Mouse (Mus musculus) kidney, adult 9 months (tissue): ENCODE data around the gene S100a11.
"Not testable (repeated sequence)": the region's sequence is repeated elsewhere in the genome, so short reads cannot be mapped to it uniquely, and the experiment has no call there.

Experiments
- DNase-seq: peaks from one replicate; pipeline ENCODE4 v3.0.0; 2022

S100a11 gene

DNA sequence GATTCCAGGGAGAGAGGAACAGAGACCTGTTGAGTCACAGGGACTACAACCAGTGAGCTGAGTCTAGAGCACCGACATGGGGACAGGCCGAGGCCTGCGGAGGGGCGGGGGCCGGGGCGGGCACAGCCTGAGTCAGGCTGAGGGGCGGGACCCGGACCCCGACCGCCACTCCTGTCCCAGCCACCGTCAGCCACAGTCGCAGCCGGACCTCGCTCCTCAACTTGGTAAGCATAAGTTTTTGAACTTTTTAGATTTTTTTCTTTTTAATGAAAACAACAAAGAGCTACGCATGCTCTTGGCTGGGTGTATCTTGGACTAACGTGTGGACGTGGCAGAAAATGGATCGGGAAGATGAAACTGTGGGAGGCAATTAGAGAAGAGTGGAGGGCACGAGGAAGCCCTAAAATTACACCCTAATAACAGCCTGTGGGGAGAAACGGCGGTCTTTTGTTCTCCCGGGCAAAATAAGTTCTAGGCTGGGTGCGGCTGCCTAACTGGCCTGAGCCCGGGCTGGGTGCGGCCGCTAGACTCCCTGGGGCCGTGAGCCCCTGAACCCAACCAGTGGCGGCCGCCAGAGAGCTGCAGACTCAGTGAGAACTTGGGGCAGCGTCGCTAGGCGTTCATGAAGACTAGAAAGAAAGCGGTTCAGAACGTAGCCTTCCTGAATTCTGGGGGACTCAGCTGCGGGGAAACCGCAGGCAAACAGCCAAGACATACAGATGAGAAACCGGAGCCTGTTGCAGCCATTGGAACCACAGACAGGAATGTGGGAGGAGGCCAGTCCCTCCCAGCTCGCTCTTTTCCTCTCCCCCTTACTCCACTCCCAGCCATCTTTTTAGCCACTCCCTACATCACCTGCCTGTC, at the start of gene S100a11:
Gene S100a11, plus strand, starts transcription at position 159 of the 864 bp plus-strand sequence.
- peak; percentile 56 for DNase-seq

DNA sequence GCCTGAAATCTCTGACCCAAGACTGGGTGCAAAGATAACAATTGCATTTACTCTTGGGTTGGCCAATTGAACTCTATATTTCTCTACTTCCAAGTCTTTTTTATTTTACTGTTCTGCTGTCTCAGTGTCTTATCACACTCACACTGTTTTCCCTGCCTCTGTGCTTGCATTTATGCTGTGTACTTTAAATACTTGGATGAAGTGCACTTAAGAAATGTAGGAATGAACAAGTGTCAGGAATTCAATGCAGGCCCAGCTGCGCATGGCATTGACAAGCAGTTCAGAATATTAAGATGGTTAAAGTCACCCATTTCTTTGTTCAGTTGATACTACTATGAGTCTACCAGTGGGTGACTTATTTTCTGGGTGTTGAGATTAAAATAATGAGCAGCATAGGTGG, 40.2 kb upstream of the S100a11 start:
- no peak for DNase-seq

DNA sequence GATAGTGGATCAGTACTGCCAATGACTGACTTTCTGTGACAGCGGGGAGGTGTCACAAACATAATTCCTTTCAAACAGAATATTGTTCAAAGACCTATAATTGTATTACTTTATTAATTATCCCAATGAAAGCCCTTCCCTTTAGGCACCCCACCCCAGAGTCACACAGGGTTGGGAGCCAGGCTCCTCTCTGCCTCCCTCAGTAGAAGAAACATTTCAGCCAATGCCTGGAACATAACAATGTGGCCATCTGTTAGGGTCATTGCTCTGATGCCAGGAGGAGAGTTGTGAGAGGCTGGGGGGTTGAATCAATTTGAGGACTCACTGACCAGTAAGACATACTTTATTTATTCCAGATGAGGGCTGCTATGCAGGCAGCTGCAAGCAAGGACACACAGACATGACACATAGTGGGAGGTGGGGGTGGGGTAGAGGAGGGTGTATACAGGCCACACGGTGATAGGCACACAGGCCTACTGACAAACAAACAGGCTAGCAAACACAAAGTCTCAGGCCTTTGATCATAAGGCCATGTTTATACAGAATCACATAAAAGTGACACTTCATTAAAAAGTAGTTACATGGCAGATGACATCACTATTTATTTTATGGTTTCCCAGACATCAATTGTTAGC, 38.2 kb upstream of the S100a11 start:
- no peak for DNase-seq

DNA sequence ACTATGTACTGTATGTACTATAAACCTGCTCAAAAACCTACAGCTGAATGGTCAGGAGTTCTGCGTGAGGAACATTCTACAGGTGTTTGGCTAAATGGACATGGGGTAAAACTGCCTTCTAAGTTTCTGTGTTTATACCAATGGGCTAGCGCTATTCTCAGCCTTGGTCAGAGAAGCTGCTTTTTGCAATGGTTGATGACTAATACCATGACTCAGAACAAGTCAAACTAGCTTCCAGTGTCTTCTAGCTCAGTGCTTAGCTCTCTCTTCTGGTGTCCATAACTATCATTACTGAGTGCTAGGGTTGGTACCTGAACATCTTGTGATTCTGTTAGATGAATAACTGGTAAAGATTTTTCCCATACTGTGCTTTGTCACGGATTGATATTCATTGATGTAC, 34.7 kb upstream of the S100a11 start:
- no peak for DNase-seq

DNA sequence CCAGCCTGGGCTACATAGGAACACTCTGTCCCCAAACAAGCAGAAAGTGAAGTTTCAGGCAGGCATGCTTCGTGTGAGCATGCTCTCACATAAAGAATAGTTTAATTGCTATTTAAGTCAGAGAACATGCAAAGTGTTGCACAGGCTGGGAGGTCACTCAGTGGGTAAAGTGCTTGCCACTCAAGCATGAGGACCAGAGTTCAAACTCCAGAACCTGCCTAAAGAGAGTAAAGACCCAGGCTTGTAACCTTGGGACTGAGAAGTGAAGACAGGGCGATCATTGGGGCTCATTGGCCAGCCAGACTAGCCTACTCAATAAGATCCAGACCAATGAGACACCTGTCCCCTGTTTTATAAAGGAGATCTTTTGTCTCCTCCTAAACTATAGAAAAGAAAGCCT, 31.7 kb upstream of the S100a11 start:
- DNase-seq, result peak; percentile 65

DNA sequence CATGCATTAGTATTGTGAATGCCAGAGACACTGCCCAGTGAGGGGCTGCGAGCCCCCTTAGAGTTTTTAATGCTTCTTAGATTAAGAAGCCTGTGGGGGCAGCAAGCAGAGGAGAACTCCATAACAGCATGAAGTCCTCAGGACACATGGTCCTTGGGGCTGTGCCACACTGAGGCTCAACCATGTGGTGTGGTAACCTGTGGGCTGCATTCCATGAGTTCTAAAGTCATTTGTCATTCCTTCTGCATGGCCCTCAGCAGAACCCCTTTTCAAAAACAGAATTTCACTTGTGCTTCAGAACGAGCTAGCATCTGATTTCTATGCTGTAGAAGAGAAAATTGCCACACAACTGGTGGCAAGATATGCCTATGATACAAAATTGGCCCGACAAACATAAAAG, 28.1 kb upstream of the S100a11 start:
- DNase-seq, result no peak

DNA sequence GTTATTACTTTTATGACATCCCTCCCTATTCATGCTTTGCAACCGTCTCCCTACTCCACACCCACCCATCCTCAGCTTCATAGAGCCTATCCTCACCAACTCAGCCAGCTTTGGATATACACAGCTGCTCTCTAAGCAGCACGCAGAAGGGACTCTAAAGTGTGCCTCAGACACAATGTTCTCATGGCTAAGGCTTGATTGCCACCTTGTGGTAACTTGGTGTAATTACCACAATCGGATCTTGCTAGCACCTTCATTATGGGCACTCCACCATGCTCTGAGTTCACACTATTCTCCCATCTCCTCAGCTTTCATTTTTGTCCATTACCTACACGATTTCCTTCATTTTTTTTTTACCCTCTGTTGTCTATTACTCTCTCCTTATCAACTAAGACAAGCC, 26.3 kb upstream of the S100a11 start:
- peak; percentile 76 for DNase-seq

DNA sequence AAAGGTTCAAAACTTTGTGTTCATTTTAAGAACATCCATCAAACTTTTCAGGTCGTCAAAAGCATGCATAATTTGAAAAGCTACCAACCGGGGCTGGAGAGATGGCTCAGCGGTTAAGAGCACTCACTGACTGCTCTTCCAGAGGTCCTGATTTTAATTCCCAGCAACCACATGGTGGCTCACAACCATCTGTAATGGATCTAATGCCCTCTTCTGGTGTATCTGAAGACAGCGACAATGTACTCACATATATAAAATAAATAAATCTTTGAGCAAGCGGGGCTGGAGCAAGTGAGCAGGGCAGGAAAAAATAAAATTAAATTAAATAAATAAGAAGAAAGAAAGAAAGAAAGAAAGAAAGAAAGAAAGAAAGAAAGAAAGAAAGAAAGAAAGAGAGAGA, 25.5 kb upstream of the S100a11 start:
- DNase-seq, result not testable (repeated sequence)

DNA sequence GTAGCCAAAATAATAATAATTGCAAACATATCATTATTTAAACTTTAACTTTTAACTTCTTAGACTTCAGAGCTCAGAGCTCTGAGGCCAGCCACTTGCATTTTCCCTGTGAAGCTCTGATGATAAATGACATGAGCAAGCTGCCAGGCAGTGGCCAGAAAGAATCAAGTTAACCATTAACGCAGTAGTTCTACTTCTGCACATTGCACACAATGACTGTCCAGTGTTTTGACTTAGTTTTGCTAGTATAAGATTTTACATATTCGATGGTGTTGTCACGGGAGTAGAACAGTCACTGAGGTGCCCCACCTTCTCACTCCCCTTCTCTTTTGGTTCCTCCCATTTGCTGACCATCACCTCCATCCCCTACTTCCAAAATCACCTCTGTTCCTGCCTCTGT, 23.2 kb upstream of the S100a11 start:
- peak; percentile 60 for DNase-seq

DNA sequence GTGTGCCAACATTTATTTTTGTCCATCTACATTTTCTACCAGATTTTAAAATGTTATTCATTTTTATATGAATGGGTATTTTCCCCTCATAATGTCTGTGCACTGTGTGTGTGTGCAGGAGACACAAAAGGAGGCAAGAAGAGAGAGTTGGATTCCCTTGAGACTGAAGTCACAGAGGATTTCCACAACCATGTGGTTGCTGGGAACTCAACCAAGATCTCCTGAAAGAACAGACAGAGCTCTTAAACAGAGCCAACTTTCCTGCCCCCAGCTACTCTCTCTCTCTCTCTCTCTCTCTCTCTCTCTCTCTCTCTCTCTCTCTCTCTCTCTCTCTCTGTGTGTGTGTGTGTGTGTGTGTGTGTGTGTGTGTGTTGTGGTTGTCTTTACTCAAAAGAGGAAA, 21.2 kb upstream of the S100a11 start:
- DNase-seq, result no peak

DNA sequence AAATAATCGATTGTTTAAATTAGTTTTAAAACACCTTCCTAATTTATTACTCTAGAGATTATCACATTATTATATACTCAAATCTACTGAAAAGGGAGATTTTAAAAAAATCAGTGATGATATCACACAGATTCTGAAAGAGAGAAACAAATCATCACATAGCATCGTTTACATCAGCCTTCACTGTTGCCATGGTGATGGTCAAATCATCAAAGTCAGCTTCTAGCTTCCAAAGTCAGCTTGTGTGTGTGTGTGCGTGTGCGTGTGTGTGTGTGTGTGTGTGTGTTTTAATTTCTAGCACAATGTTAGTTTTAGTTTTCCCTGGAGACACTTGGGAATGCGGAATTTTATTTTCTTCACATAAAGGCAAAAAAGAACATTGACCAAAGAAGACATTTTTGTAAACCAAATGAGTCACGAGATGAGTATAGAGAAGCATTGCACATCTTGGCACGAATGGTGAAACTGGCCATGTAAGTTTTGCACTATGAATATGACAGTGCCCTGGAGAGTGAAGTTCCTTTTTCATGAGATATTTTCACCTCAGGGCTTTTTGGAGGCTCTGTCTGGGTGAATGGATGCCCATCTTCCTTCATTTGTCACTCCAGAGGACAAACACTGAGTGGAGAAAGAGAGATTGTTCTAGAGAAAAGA, 15.6 kb upstream of the S100a11 start:
- no peak for DNase-seq

DNA sequence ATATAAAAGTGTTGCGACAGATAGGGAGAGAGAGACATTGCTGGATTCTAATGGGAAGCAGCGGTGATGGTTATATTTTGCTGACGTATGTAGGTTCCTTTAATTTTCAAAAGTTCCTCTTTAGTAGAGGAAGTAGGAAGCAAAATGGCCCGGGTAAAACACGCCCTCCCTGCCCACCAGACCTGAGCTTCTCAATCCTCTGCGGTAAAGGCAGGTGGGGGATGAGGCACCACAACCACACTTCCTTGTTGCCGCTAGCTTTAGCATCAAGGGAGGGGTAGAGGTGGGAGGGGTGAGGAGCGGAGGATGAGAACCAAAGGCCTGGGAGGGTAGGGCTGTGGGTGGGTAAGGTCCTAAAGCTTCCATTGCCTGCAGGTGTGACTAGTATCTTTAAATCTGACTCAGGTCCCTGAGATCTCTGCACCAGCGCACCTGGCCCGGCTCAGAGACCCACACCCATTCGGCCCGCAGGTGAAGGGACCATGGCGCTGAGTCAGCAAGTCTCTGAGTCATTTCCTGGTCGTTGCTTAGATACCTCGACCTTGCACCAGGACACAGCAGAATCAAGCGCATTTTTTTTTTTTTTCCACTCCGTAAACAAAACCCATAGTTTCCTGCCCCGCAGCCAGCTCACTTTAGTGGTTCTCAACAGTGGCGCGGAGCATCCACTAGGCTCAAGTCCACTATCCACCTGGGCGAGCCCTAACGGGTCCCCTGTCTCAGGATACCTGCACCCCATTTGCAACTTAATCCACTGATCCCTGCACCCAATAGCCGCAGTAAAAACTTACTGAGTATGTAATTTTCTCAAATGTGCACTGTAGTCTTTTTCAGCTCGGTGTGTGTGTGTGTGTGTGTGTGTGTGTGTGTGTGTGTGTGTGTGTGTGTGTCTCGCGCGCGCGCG, 14.1 kb upstream of the S100a11 start:
- DNase-seq, result peak; percentile 45

DNA sequence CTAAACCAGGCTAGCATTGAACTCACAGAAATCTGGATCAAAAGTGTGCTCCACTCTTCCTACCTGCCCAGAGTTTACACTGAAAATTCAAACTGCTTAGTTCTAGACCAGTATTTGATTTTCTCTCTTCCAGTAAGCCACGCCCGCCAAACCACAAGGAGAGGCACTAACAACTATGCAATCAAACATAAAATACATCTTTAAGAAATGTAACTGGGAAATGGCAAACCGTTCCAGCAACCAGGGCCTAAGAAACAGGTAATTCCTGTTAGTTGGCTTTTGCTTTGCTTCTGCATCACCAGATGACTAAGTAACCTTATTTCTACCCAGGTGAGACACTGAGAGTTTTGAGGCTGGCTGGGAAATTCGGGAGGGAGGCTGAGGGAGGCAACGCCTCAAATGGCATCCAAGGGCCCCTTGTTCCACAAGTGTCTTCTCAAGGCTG, 13.4 kb upstream of the S100a11 start:
- DNase-seq, result no peak

DNA sequence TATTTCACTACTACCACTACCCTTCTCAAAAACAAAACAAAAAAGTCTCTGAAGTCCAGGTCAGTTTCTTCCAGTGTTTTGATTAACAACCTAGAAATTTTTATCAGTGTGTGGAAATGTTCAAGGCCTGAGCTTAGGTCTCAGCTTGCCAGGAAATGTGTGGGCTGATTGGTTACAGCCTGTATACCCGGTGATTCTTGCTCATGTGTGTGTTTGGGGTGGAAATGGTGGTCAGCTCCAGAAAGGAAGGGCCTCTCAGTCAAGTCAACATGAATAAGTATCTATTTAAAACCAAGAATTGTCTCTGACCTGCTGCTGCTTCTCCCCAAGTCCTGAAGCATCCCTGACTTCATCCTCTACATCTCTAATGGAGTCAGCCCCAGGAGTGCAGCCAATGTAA, 11.0 kb upstream of the S100a11 start:
- no peak for DNase-seq

DNA sequence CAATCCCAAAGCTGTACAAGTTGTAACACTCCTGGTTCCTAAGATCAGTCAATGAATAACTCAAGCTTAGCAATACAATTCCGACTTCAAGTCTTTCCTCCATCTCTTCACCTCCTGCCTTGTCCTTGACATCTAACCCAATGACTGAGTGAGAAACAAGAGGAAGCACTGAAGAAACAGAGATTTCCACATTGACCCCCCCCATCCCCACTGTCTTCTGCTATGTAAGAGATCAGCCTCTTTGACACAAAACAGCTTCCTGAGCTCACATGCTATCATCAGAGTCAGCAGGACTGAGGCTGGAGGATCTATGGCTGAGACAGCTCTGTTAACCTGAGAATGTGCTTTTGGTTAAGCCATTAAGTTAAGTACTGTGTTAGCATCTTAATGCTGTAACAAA, 9.3 kb upstream of the S100a11 start:
- DNase-seq, result no peak

DNA sequence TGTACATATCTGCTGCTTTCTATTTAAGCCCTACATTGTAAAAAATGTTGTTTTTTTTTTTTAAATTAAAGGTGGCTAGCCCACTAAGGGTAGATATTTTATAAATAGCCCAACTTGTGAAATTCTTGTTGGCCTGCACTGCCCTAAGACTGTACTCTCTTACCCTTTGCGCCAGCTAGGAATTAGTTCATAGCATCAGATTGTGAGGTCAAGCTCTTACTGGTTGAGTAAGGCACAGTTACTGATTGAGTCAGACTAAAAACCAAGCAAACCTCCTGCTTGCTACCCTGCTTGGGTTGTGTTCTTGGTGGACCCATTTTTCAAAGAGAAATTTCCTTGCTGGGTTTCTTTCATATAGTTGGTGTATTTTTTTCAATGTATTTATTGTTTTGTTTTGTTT, 8.5 kb upstream of the S100a11 start:
- DNase-seq, result no peak

DNA sequence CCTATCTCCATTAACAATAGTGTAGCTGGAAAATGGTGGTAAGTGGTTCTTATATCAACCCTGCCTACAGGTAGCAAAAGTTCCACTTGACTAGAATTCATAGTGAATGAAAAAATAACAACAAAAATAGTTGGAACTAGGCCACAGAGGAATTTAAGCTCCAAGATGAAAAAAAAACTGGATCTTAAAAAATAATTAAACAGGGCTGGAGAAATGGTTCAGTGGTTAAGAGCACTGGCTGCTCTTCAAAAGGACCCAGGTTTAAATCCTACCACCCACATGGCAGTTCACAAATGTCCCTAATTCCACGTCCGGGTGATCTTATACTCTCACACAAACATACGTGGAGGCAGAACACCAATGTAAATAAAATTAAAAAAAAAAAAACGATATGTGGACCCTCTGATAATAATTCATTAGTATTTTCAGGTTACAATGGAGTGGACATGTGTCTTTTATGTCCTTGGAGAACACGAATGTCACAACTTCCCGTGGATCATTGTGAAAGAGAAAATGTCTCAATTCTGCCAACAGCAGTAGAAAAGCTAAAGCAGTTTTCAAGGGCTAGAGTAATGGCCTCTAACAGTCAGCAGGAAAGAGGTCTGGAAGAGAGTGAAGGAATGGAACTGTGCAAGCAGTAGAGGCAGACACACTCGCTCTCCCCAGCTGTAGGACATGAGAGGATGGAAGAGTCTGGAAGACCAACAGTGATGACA, 7.7 kb upstream of the S100a11 start:
- DNase-seq, result peak; percentile 56

DNA sequence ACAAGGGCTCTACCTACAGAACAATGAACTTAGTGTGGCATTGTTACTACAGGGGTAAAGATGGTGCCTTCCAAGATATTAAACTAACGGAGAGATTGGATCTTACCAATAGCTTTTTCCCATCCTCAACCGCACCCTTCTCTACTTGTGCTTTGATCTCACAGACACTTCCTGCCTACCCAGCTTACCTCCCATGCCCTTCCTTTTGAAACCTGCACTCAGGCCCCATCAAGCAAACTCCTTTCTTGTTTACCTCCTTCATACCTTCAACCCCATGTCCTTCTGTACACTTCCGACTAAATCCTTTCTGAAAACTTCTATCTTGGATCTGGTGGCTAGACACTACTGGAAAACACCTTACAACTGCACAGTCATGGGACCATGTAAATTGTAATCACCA, 5.7 kb upstream of the S100a11 start:
- DNase-seq, result no peak

DNA sequence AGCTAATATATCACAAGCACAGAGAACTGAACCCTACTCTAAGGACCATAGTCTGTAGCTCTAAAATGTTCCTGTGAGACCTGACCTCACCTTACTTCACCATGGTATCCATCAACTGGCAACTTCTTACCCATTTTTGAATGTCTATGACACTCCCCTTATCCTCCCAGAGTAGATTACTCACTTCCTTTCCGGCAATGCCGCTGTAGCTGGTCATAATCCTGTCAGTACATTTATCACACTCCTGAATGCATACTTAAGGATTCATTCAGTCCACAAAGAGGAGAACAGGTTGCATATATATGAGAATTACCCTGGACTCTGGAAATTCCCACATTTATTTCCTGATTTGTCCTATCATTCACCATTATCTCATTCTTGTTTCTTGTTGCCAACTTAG, 2.9 kb upstream of the S100a11 start:
- DNase-seq, result no peak

DNA sequence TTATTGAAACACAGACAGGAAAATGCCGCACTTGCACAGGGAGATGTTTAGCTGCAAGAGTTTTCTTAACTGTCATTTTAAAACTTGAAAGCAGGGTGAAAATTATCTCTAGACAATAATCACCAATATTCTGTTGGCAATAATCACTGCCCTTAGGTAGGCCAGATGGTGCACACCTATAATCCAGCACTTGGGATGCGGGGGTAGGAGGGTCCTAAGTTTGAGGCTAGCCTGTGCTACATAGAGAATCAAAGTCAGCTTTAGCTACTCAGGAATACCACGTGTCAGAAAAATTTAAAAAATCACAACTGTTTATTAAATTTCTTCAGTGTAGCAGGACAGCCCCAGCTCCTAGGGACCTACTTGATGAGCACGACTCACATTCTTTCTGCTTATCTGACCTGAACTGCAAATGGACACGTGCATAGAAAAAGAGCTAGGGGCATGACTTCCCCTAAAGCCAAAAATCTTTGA, 395 bp upstream of the S100a11 start:
- DNase-seq, result no peak

DNA sequence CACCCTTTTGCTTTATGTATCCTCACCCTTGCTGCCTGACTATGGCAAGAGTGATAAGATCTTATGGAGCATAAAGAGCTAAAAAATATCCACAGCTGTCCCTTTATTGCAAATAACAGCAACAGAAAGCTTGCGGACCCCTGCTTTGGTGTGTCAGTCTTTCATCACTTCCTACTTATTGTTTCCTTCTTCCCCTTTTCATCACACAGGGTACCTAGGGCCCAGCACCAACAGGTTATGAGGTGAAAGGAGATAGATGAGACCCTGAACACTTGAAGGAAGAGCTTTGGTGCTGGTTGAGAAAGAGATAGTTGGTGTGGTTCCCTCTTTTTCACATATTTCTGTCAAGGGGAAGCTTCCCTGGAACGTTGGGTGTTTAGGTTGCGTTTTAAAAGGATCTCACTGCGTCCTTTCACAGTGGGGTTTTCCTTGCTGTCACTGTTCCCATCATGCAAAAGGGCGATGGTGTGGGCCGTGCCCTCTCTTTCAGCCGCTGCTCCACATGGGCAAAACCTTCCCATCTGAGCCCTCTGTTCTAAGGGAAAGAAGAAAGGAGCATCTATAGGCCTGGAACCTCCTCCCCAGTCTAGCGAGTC, 1.3 kb downstream of the S100a11 start:
- DNase-seq, result no peak

DNA sequence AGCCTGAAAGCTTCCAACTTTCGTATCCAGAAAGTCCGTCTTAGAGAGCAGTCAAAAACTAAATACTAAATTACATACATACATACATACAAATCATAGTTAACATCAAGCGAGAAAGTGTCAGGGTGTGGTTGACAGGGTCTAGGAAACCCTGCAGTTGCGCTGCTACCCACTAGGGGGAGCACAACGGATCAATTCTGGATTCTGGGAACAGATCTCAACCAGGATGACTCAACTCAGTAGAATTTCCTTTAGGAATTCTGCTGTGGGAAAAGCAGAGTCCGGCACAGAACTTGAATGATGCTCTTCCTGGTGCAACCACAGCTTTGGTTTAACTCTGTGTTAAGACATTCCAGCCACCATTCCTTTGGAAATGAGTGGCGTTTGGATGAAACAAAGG, 2.3 kb downstream of the S100a11 start:
- DNase-seq, result peak; percentile 75
